Mouse (Mus musculus): ENCODE results near the gene Fgf2.

Gene Fgf2

DNA sequence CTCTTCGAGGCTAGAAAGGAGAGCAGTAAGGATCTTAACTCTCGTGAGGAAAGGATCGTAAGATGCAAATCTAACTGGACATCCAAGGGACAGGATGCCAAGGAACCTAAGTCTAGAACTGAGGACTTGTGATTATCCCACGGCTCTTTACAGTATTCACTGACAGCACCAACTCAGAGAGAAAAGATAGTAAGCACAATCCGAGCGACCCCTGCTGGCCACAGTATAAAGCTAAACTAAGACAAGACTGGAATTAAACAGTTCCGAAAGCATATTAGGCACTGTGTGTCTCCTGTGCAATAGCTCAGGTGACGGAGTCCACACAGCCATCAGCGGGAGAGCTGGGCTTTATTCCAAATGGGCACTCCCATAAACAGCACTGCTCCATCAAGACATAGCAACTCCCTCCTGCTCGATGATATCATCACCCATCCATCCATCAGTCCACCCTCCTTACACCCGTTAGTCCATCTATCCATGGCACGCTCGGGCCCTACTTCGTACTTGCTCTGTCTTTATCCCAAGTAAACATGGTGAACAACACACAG is 66.3 kb downstream of the Fgf2 start:
- peak; percentile 72 for DNase-seq (ENCODE audit: low read depth)

DNA sequence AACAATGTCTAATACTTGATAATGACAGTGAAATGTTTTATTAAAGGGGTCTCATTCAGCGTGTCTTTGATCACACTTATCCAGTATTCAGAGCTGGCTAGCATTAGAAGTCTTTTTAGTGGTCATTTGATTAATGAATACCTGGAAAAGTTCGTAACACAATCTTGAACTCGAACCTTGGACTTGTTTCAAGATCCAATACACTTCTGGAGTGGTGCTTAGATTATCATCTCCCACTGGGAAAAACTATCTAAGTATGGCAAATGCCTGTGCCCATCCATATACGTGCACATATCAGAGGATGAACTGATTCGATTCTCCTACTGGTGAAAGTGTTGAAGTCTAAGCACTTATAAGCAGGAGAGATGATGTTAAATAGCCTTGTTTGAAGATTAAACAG is 70.2 kb downstream of the Fgf2 start:
- DNase-seq (ENCODE audit: low read depth) = no peak

DNA sequence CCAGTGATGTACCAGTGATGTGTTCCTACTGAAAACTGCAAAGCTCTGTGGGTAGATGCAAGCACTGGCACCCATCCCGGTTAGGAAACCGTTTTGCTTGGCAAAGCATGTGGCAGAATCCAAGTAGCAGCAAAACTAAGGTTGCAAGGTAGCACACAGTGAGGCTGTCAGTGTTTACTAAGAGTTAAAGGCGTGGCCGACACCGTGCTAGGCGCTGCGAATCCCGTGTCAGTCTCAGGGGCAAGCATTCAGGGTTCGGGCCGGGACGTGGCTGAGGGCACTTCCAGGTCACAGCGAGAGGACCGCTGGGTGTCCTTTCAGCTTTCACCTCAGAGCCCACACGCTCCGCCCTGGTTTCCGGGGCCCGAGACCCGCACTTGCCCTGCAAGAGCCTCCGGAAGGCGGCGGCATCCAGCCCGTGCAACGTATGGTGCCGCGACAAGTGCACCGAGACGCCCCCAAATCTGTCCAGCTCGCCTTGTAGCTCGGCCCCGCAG is 70.9 kb downstream of the Fgf2 start:
- DNase-seq (ENCODE audit: low read depth) = no peak

DNA sequence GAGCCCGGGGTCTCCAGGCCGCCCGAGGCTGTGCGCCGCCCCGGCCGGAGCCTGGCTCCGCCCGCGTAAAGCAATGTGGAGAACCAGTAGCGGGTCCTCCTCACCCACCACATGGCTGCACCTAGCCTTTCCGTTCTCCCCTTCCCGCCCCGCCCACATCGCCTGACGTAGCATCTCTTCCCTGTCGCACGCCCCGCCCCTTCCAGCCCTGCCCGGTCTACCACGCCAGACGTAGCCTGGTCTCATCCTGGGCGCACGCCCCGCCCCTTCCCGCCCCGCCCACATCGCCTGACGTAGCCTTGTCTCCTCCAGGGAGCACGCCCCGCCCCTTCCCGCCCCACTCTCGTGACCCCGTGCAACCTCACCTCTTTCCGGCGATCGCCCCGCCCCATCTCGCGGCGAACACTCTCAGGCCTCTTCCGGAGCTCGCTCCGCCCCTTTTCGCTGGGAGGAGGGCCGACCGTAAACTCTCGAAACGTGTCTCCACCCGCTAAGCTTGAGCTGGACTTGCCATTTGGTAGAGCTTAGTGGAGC is 71.4 kb downstream of the Fgf2 start, which contains the start of gene Spata5:
TSS of gene Spata5 (plus strand) at position 439 of the 534 bp plus-strand sequence.
- peak; percentile 98 for DNase-seq (ENCODE audit: low read depth)

GRCm38 (mm10) chr3:37420072-37420471 is 71.9 kb downstream of the Fgf2 start, which contains the start of gene Nudt6:
Gene Nudt6 (minus strand): TSS chr3:37420211.
- DNase-seq (ENCODE audit: low read depth) = peak; percentile 73

DNA sequence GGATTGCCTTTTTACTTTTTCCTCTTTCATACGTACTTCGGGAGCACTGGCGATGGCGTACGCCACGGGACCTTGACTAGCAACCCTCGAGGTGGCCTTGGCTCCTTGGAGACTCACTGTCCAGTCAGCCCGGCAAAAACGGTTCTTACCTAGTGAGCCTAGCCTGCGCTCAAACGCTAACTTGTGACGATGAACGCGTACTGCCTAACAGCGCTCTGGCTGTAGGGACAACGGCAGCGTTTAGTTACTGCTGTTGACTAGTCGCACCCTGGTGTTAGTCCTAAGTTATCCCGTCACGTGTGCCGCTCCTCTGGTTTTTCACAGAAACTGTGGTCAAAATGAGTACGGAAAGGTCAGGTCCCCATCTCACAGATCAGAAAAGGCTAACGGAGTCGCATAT is 72.5 kb downstream of the Fgf2 start:
- no peak for DNase-seq (ENCODE audit: low read depth)

DNA sequence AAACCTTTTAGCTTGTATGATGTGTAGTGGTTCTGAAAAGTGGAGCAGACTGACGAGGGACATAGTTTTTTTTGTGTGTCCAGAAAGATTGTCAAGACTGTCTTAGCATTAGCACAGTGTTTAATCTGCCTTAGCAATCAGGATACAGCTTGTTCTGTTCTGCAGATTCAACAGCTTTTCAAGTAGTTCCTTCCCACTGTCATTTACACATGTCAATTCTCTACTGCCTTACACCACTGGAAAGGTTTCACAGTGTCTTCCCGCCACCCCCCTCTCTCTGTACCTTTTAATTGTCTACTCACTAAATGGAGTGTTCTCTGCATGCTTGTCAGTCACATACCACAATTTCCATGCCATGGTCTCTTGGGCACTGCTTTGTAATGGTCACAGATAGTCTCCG is 73.0 kb downstream of the Fgf2 start:
- DNase-seq (ENCODE audit: low read depth) = no peak

DNA sequence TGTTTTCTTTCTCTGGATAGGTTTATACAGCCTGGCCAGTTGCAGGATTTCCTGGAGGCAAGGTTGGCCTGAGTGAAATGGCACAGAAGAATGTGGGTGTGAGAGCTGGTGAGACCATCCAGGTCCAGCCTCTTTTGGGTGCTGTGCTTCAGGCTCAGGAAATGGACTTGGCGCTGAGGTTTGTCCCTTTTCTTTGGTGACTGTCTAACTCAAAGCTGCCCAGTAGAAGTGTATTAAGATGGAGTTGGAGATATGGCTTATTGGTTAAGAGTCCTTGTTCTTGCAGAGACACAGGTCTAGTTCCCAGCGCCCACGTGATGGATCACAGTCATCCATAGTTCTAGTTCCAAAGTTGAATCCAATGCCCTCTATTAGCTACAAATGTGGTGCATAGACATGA is 77.9 kb downstream of the Fgf2 start:
- DNase-seq (ENCODE audit: low read depth) = no peak

- no peak for DNase-seq (ENCODE audit: low read depth)
Observed at GRCm38 (mm10) chr3:37430359-37430758, 82.2 kb downstream of the Fgf2 start.

DNA sequence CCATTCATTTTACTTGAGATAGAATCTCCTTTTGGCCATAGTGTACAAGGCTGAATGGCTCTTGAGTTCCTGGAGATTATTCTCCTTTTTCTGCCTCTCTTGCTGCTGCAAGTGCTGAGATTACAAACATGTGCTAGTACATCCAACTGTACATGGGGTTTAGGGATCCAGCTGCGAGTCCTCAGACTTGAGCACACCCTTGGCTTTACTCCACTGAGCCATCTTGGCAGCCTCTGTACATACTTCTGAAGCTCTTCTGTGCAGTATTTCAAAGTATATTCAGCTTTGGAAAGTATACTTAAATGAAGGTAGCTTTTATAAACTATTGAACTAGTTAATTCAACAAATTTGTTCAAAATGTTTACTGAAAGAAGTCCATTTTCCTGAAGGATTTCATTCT is 91.6 kb downstream of the Fgf2 start:
- no peak for DNase-seq (ENCODE audit: low read depth)

DNA sequence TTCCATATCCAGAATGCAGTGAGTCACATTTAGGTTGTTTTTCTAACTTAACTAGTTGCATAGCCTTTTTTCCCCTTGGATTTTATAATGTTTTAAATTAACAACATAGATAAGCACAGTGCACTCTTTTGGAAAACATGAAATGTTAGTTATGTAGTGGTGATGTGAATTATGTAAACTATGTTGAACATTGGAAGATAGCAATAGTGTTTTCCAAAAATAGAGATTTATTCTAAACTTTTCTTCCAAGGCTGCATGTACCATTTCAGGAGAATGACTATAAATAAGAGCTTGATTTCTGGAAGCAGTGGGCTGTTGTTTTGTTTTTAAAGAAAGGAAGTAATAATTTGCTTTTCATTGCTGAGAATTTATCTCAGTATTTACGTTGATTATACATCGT is 95.3 kb downstream of the Fgf2 start:
- no peak for DNase-seq (ENCODE audit: low read depth)

- no peak for DNase-seq (ENCODE audit: low read depth)
Observed at GRCm38 (mm10) chr3:37455992-37456391, 107.8 kb downstream of the Fgf2 start.
